Mouse (Mus musculus) MEL (cell line): ENCODE results near the gene Map7. TPM values are rescaled to one million over a fixed set of nuclear protein-coding genes. Genes with fewer than 3 reads are reported as not detected.

Experiments used
- DNase-seq: peaks from one replicate; pipeline ENCODE4 v3.0.0; 2011; ENCODE audit warnings: low read depth, low spot score
- H3K27ac ChIP-seq: 2 replicates; pipeline ENCODE4 v1.5.1; 2012; ENCODE audit warnings: low read depth, mild to moderate bottlenecking, control low read depth, low read length, moderate library complexity; ENCODE audit not compliant: control insufficient read depth
- H3K27me3 ChIP-seq, 2 experiments: fragments of 150-350 bp in 1 of 2; sonication (generic) in 1 of 2; 2 replicates each; pipeline ENCODE4 v1.6.1; 2012; ENCODE audit warnings: low read length in 2 of 2, mild to moderate bottlenecking in 2 of 2, improper control_type of control experiment in 1 of 2, moderate library complexity in 1 of 2; ENCODE audit not compliant: insufficient read depth in 2 of 2, control insufficient read depth in 1 of 2
- H3K36me3 ChIP-seq, 2 experiments: 2 replicates each; pipeline ENCODE4 v1.6.1; 2012 to 2014; ENCODE audit warnings: low read length in 2 of 2, improper control_type of control experiment in 1 of 2, inconsistent platforms in 1 of 2, mild to moderate bottlenecking in 1 of 2; ENCODE audit not compliant: insufficient read depth in 2 of 2, control insufficient read depth in 1 of 2
- H3K4me1 ChIP-seq, 2 experiments: fragments of 150-350 bp in 1 of 2; sonication (generic) in 1 of 2; 2 replicates each; pipeline ENCODE4 v1.6.1; 2012; ENCODE audit warnings: low read length in 2 of 2, improper control_type of control experiment in 1 of 2, mild to moderate bottlenecking in 1 of 2; ENCODE audit not compliant: insufficient read depth in 2 of 2, control insufficient read depth in 1 of 2
- H3K4me3 ChIP-seq, 2 experiments: fragments of 150-350 bp in 1 of 2; sonication (generic) in 1 of 2; 2 replicates each; pipeline ENCODE4 v1.5.1; 2012; ENCODE audit warnings: low read depth in 2 of 2, low read length in 2 of 2, mild to moderate bottlenecking in 2 of 2, moderate library complexity in 2 of 2, control low read depth in 1 of 2, improper control_type of control experiment in 1 of 2; ENCODE audit not compliant: control insufficient read depth in 1 of 2, insufficient read depth in 1 of 2
- H3K79me2 ChIP-seq: 2 replicates; pipeline ENCODE4 v1.6.1; 2012; ENCODE audit warnings: mild to moderate bottlenecking, low read length, moderate library complexity; ENCODE audit not compliant: control insufficient read depth, poor library complexity, insufficient read depth
- H3K9ac ChIP-seq: 2 replicates; pipeline ENCODE4 v1.6.1; 2012; ENCODE audit warnings: low read depth, mild to moderate bottlenecking, control low read depth, low read length, moderate library complexity; ENCODE audit not compliant: control insufficient read depth, poor library complexity, severe bottlenecking
- H3K9me3 ChIP-seq: fragments of 150-350 bp; sonication (generic); replicated peaks from 2 replicates; pipeline ENCODE4 v1.6.1; 2012; ENCODE audit warnings: mild to moderate bottlenecking, low read length, improper control_type of control experiment, moderate library complexity; ENCODE audit not compliant: insufficient read depth
- CHD1 ChIP-seq: IDR thresholded peaks from 2 replicates; pipeline ENCODE4 v1.6.1; 2012; ENCODE audit warnings: low read depth, mild to moderate bottlenecking, inconsistent platforms, low read length, improper control_type of control experiment
- CHD2 ChIP-seq: IDR thresholded peaks from 2 replicates; pipeline ENCODE4 v1.6.1; 2011; ENCODE audit warnings: low read length, improper control_type of control experiment
- CTCF ChIP-seq, 3 experiments: IDR thresholded peaks in 2 of 3; conservative IDR thresholded peaks in 1 of 3; 2 replicates each; pipeline ENCODE4 v1.5.1; 2011 to 2012; ENCODE audit warnings: low read length in 3 of 3, low read depth in 2 of 3, mild to moderate bottlenecking in 2 of 3, improper control_type of control experiment in 1 of 3, inconsistent platforms in 1 of 3, mixed read lengths in 1 of 3, moderate library complexity in 1 of 3; ENCODE audit not compliant: control insufficient read depth in 1 of 3, insufficient read depth in 1 of 3, poor library complexity in 1 of 3, severe bottlenecking in 1 of 3
- E2F4 ChIP-seq: IDR thresholded peaks from 2 replicates; pipeline ENCODE4 v1.6.1; 2011; ENCODE audit warnings: low read depth, low read length, improper control_type of control experiment, borderline replicate concordance
- ELF1 ChIP-seq: IDR thresholded peaks from 2 replicates; pipeline ENCODE4 v1.6.1; 2014; ENCODE audit warnings: low read depth, mild to moderate bottlenecking, inconsistent platforms, low read length, improper control_type of control experiment, moderate library complexity
- GATA1 ChIP-seq: IDR thresholded peaks from 2 replicates; pipeline ENCODE4 v1.6.1; 2011; ENCODE audit warnings: low read depth, low read length, improper control_type of control experiment
- HCFC1 ChIP-seq: IDR thresholded peaks from 2 replicates; pipeline ENCODE4 v1.6.1; 2012; ENCODE audit warnings: low read depth, mild to moderate bottlenecking, inconsistent platforms, low read length, improper control_type of control experiment, moderate library complexity
- JUND ChIP-seq: IDR thresholded peaks from 2 replicates; pipeline ENCODE4 v1.6.1; 2011; ENCODE audit warnings: low read depth, mild to moderate bottlenecking, improper control_type of control experiment, low read length
- KAT2A ChIP-seq: conservative IDR thresholded peaks from 2 replicates; pipeline ENCODE4 v1.6.1; 2012; ENCODE audit warnings: low read depth, low read length, improper control_type of control experiment, inconsistent platforms
- MAFK ChIP-seq: IDR thresholded peaks from 2 replicates; pipeline ENCODE4 v1.6.1; 2011; ENCODE audit warnings: low read depth, mild to moderate bottlenecking, low read length, improper control_type of control experiment, borderline replicate concordance
- MAX ChIP-seq: IDR thresholded peaks from 2 replicates; pipeline ENCODE4 v1.6.1; 2011; ENCODE audit warnings: low read length, improper control_type of control experiment
- MAZ ChIP-seq: IDR thresholded peaks from 2 replicates; pipeline ENCODE4 v1.6.1; 2012; ENCODE audit warnings: low read depth, mild to moderate bottlenecking, inconsistent platforms, low read length, improper control_type of control experiment
- MEF2A ChIP-seq: IDR thresholded peaks from 2 replicates; pipeline ENCODE4 v1.6.1; 2014; ENCODE audit warnings: low read depth, mild to moderate bottlenecking, inconsistent platforms, low read length, improper control_type of control experiment; ENCODE audit not compliant: poor library complexity, insufficient replicate concordance, severe bottlenecking; ENCODE audit errors: extremely low read depth
- MYC ChIP-seq: IDR thresholded peaks from 2 replicates; pipeline ENCODE4 v1.6.1; 2011; ENCODE audit warnings: low read depth, mild to moderate bottlenecking, low read length, improper control_type of control experiment, moderate library complexity
- NELFE ChIP-seq: IDR thresholded peaks from 2 replicates; pipeline ENCODE4 v1.6.1; 2011; ENCODE audit warnings: low read depth, low read length, improper control_type of control experiment
- POLR2AphosphoS2 ChIP-seq: IDR thresholded peaks from 2 replicates; pipeline ENCODE4 v1.6.1; 2011; ENCODE audit warnings: low read length, improper control_type of control experiment
- SIN3A ChIP-seq: IDR thresholded peaks from 2 replicates; pipeline ENCODE4 v1.6.1; 2012; ENCODE audit warnings: low read length, improper control_type of control experiment, inconsistent platforms
- TAL1 ChIP-seq: IDR thresholded peaks from 2 replicates; pipeline ENCODE4 v1.6.1; 2012; ENCODE audit warnings: mild to moderate bottlenecking, inconsistent platforms, low read length, moderate library complexity, mixed read lengths
- USF1 ChIP-seq: IDR thresholded peaks from 2 replicates; pipeline ENCODE4 v1.6.1; 2014; ENCODE audit warnings: low read depth, mild to moderate bottlenecking, inconsistent platforms, low read length, improper control_type of control experiment, moderate library complexity
- USF2 ChIP-seq, 2 experiments: IDR thresholded peaks; 2 replicates each; pipeline ENCODE4 v1.6.1; 2011 to 2012; ENCODE audit warnings: improper control_type of control experiment in 2 of 2, low read length in 2 of 2, borderline replicate concordance in 1 of 2, inconsistent platforms in 1 of 2, low read depth in 1 of 2, mild to moderate bottlenecking in 1 of 2; ENCODE audit not compliant: insufficient read depth in 1 of 2
- ZC3H11A ChIP-seq: IDR thresholded peaks from 2 replicates; pipeline ENCODE4 v1.6.1; 2012; ENCODE audit warnings: low read depth, mild to moderate bottlenecking, inconsistent platforms, low read length, improper control_type of control experiment
- ZKSCAN1 ChIP-seq: IDR thresholded peaks from 2 replicates; pipeline ENCODE4 v1.6.1; 2012; ENCODE audit warnings: low read depth, mild to moderate bottlenecking, inconsistent platforms, low read length, improper control_type of control experiment, moderate library complexity
- ZMIZ1 ChIP-seq: IDR thresholded peaks from 2 replicates; pipeline ENCODE4 v1.6.1; 2012; ENCODE audit warnings: low read depth, mild to moderate bottlenecking, inconsistent platforms, low read length, improper control_type of control experiment, moderate library complexity
- ZNF384 ChIP-seq: IDR thresholded peaks from 2 replicates; pipeline ENCODE4 v1.6.1; 2012; ENCODE audit warnings: low read depth, mild to moderate bottlenecking, inconsistent platforms, low read length, improper control_type of control experiment
- polyA plus RNA-seq, 2 experiments: library from polyadenylated mRNA; stranded (reverse) in 1 of 2; unstranded in 1 of 2; fragments of >175 nt in 1 of 2; fragments of >200 nt in 1 of 2; gene quantifications; 2 replicates each; pipeline versions ENCODE4 v1.2.1 to v1.2.4; 2012; ENCODE audit warnings: low replicate concordance in 2 of 2, low read depth in 1 of 2; ENCODE audit not compliant: insufficient read length in 2 of 2, insufficient read depth in 1 of 2, missing spikeins in 1 of 2
- total RNA-seq: library from RNA; depleted of rRNA; stranded (reverse); fragments of 300-350 nt; gene quantifications from 2 replicates; pipeline ENCODE4 v1.2.3, GENCODE M21; 2012

Gene Map7
- total and polyA plus RNA-seq, 3 experiments: 3.1 to 9.5 TPM; not detected in 1

DNA sequence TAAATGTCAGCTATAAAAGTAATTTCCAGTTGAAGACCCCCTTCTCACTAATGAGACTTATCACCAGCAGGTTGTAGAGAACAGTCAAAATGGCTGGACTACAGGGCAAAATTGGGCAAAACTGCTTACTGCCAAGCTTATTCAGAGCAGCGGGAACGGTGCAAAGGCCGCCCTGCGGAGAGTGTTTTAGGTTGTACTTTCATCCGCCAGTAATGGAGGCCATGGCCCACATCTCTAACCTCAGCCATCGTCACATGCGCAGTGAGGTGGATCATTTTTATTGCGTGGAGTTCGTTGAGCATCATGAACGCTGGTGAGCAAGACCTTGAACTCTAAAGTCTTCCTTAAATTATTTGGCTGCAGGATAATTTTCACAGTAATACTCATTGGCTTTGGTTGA lies 100.8 kb downstream of the Map7 start:
- Histone ChIP-seq H3K9me3 (no peaks in the 10 kb centered on the region), H3K9ac (no peak overlapping the region), H3K4me3 (no peak overlapping the region), H3K27ac (no peak overlapping the region), H3K36me3 (no peaks in the 10 kb centered on the region), H3K4me1 (no peaks in the 10 kb centered on the region), H3K27me3 (no peaks in the 10 kb centered on the region), H3K79me2 (no peaks in the 10 kb centered on the region)
- TF ChIP-seq ZKSCAN1 (no peak), ZNF384 (no peak), MEF2A (no peak), USF1 (no peak)
- DNase-seq: no peak

- Histone ChIP-seq H3K27me3 (no peaks in the 10 kb centered on the region), H3K27ac (no peak overlapping the region), H3K4me1 (no peaks in the 10 kb centered on the region), H3K9me3 (no peaks in the 10 kb centered on the region), H3K9ac (no peak overlapping the region), H3K36me3 (no peaks in the 10 kb centered on the region), H3K79me2 (no peaks in the 10 kb centered on the region), H3K4me3 (no peak overlapping the region)
- DNase-seq: no peak
- TF ChIP-seq E2F4 (no peak), ZMIZ1 (no peak), MYC (no peak), ELF1 (no peak), MAFK (no peak), HCFC1 (no peak), CTCF (IDR thresholded peaks at IDR 0.05 in 2 of 3, conservative IDR thresholded peaks at IDR 0.05 in 1 of 3; ENCODE audit: control insufficient read depth in 1 of 3, insufficient read depth in 1 of 3, low read depth in 2 of 3, low read length in 3 of 3, poor library complexity in 1 of 3, severe bottlenecking in 1 of 3) (no peak), KAT2A (no peak), MAZ (no peak)
Observed at GRCm38 (mm10) chr10:20255579-20255978, 107.3 kb downstream of the Map7 start.

DNA sequence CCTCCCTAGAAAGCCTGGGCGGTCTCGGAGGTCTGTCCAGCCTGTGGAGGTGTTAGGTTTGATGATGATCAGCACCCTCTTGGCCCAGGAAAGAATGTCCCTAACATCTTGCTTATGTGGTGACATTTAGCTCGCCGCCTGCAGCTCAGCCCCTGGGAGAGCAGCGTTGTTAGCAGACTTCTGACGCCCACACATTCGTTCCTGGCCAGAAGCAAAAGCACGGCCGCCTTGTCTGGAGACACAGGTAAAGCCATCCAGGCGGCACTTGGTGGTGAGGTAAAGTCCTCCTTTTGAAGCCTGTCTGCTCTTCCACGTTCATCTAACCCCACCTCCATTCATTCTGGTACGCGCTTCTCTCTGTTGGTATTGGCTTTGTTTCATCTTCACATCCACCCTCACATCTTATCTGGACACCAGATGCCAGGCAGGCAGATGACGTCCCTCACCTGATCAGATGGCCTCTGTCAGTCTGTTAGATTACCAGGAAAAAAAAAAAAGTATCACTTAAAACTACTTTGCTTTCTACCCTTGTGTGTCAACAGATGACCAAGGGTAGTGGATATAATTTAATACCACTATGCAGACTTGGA lies 108.9 kb downstream of the Map7 start:
- Histone ChIP-seq H3K9me3 (no peaks in the 10 kb centered on the region), H3K9ac (no peak overlapping the region), H3K27ac (no peak overlapping the region), H3K27me3 (no peaks in the 10 kb centered on the region), H3K4me1 (no peaks in the 10 kb centered on the region), H3K36me3 (no peaks in the 10 kb centered on the region), H3K4me3 (no peak overlapping the region), H3K79me2 (no peaks in the 10 kb centered on the region)
- TF ChIP-seq ZNF384 (no peak), E2F4 (no peak), MAX (no peak), CHD2 (no peak), NELFE (no peak), TAL1 (no peak), MAFK (no peak), USF2 (IDR thresholded peaks at IDR 0.05; ENCODE audit: borderline replicate concordance in 1 of 2, insufficient read depth in 1 of 2, low read depth in 1 of 2, low read length in 2 of 2) (no peak), JUND (no peak), CTCF (IDR thresholded peaks at IDR 0.05 in 2 of 3, conservative IDR thresholded peaks at IDR 0.05 in 1 of 3; ENCODE audit: control insufficient read depth in 1 of 3, insufficient read depth in 1 of 3, low read depth in 2 of 3, low read length in 3 of 3, poor library complexity in 1 of 3, severe bottlenecking in 1 of 3) (no peak), USF1 (no peak), SIN3A (no peak), GATA1 (no peak), CHD1 (no peak), POLR2AphosphoS2 (no peak), ZC3H11A (no peak)
- DNase-seq: no peak
